Mouse (Mus musculus) subcutaneous adipose tissue, adult 2 months (tissue): Measurements from ENCODE around the gene Olfr1286. TPM values are rescaled to one million over a fixed set of nuclear protein-coding genes. Genes with fewer than 3 reads are reported as not detected.

Source experiments
- polyA plus RNA-seq: library from polyadenylated mRNA; depleted of rRNA; stranded (reverse); fragments of >200 nt; gene quantifications from 2 replicates; pipeline ENCODE4 v1.2.3, GENCODE M21; 2012; ENCODE audit warnings: low replicate concordance; rRNA removed

The Olfr1286 gene
- polyA plus RNA-seq, result not detected in 2 replicates

DNA sequence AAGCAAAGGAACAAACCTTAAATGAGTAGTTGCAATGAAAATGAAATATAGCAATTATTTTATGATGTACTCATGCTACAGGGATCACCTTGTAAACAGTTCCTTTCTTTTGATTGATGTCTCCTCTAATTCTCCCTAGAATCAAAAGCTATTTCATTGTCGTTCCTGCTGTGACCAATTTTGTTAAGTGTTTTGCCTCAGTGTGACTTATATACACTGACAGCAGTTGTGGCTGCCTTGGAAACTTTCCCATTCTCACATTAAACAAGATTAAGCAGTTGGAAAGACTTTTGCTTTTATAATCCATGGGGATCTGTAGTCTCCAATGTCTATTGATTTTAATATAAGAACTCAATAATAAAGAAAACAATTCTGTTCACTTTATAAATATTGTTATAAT lies at the start of gene Olfr1286:
TSS of gene Olfr1286 (minus strand) at position 185 of the 400 bp plus-strand sequence.

DNA sequence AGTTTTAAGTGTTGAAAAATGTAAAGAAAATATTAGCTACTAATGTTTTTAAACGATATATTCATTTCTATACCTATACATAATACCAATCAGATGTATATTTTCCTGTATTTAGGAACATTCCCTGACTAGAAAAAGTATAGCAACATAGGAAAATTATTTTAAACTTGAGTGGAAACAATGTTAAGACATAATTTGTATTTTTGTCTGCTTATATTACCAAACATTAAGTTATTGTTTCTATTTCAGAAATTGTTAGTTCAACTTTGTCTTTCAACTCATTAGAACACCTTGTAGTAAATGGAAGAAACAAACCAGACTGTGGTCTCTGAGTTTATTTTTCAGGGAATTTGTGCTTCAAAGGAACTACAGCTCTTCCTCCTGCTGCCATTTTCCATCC lies 25.9 kb upstream of the Olfr1286 start, which contains the start of gene Olfr1287:
TSS of gene Olfr1287 (plus strand) at position 301 of the 400 bp plus-strand sequence.

DNA sequence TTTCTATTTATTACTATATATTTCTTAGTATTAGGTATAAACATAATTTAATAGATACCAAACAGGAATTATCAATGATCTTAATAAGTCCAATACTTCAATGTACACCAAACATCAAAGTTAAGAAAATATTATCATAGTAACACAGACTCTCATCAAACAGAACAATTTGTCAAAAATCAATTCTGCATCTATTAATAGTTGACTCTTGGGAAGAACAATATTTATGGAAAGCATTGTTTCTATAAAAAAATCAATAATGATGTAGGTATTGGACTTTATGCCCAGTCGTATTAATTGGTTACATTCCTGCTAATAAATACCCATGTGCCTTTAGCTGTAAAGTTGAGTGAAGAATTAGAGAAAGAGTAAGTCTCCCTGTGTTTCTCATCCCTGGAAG lies 47.7 kb downstream of the Olfr1286 start, which contains the start of gene Olfr1284:
TSS of gene Olfr1284 (plus strand) at position 301 of the 400 bp plus-strand sequence.

Other genes starting within 250 kb of the Olfr1286 start
- gene 4930430A15Rik, start 193.5 kb downstream of the Olfr1286 start, polyA plus RNA-seq, result not detected in 2 replicates
- gene Olfr1275, start 187.8 kb downstream of the Olfr1286 start, polyA plus RNA-seq, result not detected in 2 replicates
- gene Olfr1276, start 168.6 kb downstream of the Olfr1286 start, polyA plus RNA-seq, result not detected in 2 replicates
- gene Olfr1277, start 149.0 kb downstream of the Olfr1286 start, polyA plus RNA-seq, result not detected in 2 replicates
- not detected in 2 replicates for gene Olfr1278, start 133.0 kb downstream of the Olfr1286 start, polyA plus RNA-seq
- gene Olfr1279, start 122.5 kb downstream of the Olfr1286 start, polyA plus RNA-seq, result not detected in 2 replicates
- gene Olfr1280, start 109.1 kb downstream of the Olfr1286 start, polyA plus RNA-seq, result not detected in 2 replicates
- not detected in 2 replicates for gene Olfr1281, start 96.6 kb downstream of the Olfr1286 start, polyA plus RNA-seq
- gene Olfr1282, start 87.0 kb downstream of the Olfr1286 start, polyA plus RNA-seq, result not detected in 2 replicates
- not detected in 2 replicates for gene Olfr1283, start 56.3 kb downstream of the Olfr1286 start, polyA plus RNA-seq
- not detected in 2 replicates for gene Olfr1284, start 47.6 kb downstream of the Olfr1286 start, polyA plus RNA-seq
- gene Olfr1287, start 26.0 kb upstream of the Olfr1286 start, polyA plus RNA-seq, result not detected in 2 replicates
- gene Olfr1288, start 51.0 kb upstream of the Olfr1286 start, polyA plus RNA-seq, result not detected in 2 replicates
- gene Olfr1289, start 57.7 kb upstream of the Olfr1286 start, polyA plus RNA-seq, result not detected in 2 replicates
- not detected in 2 replicates for gene Olfr1290, start 70.7 kb upstream of the Olfr1286 start, polyA plus RNA-seq
- gene Olfr1291-ps1, start 74.1 kb upstream of the Olfr1286 start, polyA plus RNA-seq, result not detected in 2 replicates
- not detected in 2 replicates for gene Olfr1293-ps, start 102.1 kb upstream of the Olfr1286 start, polyA plus RNA-seq
- gene Olfr1294, start 117.2 kb upstream of the Olfr1286 start, polyA plus RNA-seq, result not detected in 2 replicates
- gene Olfr1295, start 146.6 kb upstream of the Olfr1286 start, polyA plus RNA-seq, result not detected in 2 replicates
- gene Olfr1297, start 203.4 kb upstream of the Olfr1286 start, polyA plus RNA-seq, result not detected in 2 replicates
- gene Olfr1298, start 226.1 kb upstream of the Olfr1286 start, polyA plus RNA-seq, result not detected in 2 replicates
- gene Olfr1299, start 238.3 kb upstream of the Olfr1286 start, polyA plus RNA-seq, result not detected in 2 replicates